Mouse (Mus musculus) lung, embryonic 14.5 days (tissue): ENCODE data around the gene Capn15. TPM values are rescaled to one million over a fixed set of nuclear protein-coding genes. Genes with fewer than 3 reads are reported as not detected.

Experiments
- ATAC-seq: fragments of 200-750 bp; cut with Nextera tagmentation; 2 replicates; pipeline ENCODE4 v1.8.0; 2017; ENCODE audit warnings: mild to moderate bottlenecking, moderate TSS enrichment, moderate library complexity; ENCODE audit not compliant: insufficient read depth
- DNase-seq: peaks from one replicate; pipeline ENCODE4 v3.0.0-alpha.2; 2015
- H3K27ac ChIP-seq: fragments of 300-500 bp; sonication (generic); 2 replicates; pipeline ENCODE4 v1.5.1; 2014; ENCODE audit warnings: low read depth, mild to moderate bottlenecking, moderate library complexity
- H3K27me3 ChIP-seq: fragments of 300-500 bp; sonication (generic); 2 replicates; pipeline ENCODE4 v1.6.1; 2014; ENCODE audit warnings: low read length, control low read depth; ENCODE audit not compliant: insufficient read depth
- H3K36me3 ChIP-seq: fragments of 300-500 bp; sonication (generic); 2 replicates; pipeline ENCODE4 v1.6.1; 2014; ENCODE audit warnings: control low read depth; ENCODE audit not compliant: insufficient read depth
- H3K4me1 ChIP-seq: fragments of 300-500 bp; sonication (generic); 2 replicates; pipeline ENCODE4 v1.6.1; 2014; ENCODE audit warnings: antibody characterized with exemption, control low read depth; ENCODE audit not compliant: insufficient read depth
- H3K4me2 ChIP-seq: fragments of 300-500 bp; sonication (generic); 2 replicates; pipeline ENCODE4 v1.6.1; 2014; ENCODE audit warnings: mild to moderate bottlenecking
- H3K4me3 ChIP-seq: fragments of 300-500 bp; sonication (generic); 2 replicates; pipeline ENCODE4 v1.5.1; 2014; ENCODE audit warnings: low read depth, low read length
- H3K9ac ChIP-seq: fragments of 300-500 bp; sonication (generic); 2 replicates; pipeline ENCODE4 v1.6.1; 2014
- H3K9me3 ChIP-seq: fragments of 300-500 bp; sonication (generic); 2 replicates; pipeline ENCODE4 v1.6.1; 2016; ENCODE audit warnings: low read depth, low read length, control low read depth
- CTCF ChIP-seq: IDR thresholded peaks from 2 replicates; pipeline ENCODE4 v1.5.1; 2016; ENCODE audit warnings: antibody characterized with exemption, low read depth
- WGBS: fragments of 180-500 bp; shearing (Covaris S2); extraction: QIAGEN DNeasy Blood & Tissue Kit; methylation state at CpG from one replicate; pipeline ENCODE4 v1.1.7; 2014; 5-methylcytosine and 5-hydroxymethylcytosine counted together
- polyA plus RNA-seq: library from polyadenylated mRNA; unstranded; fragments of >200 nt; fragmentation: Nextera tagmentation; extraction: Ambion mirVana; gene quantifications from 2 replicates; pipeline ENCODE4 v1.2.1, GENCODE M21; 2014

The Capn15 gene
- polyA plus RNA-seq, 1 experiment from 2014 or later, result 30.5 TPM

- TF ChIP-seq CTCF, result no peak
- H3K27ac ChIP-seq, result no peak overlapping the region
- no peak overlapping the region for H3K4me3 ChIP-seq
- H3K9ac ChIP-seq, result no peak overlapping the region
- DNase-seq, result no peak
- no peak for ATAC-seq
- no peaks in the 10 kb centered on the region for H3K4me1 ChIP-seq
- no peak overlapping the region; the same call in 1 of the 2 replicates for H3K4me2 ChIP-seq
- H3K9me3 ChIP-seq, result no peaks in the 10 kb centered on the region
- WGBS, result 90% methylated on average over 7 of the region's 7 CpGs
- no peaks in the 10 kb centered on the region for H3K27me3 ChIP-seq
- peaks cover 53% of the 10 kb centered on the region for H3K36me3 ChIP-seq
These were observed 23.1 kb downstream of the Capn15 start for GRCm38 (mm10) chr17:25962413-25962905.

DNA sequence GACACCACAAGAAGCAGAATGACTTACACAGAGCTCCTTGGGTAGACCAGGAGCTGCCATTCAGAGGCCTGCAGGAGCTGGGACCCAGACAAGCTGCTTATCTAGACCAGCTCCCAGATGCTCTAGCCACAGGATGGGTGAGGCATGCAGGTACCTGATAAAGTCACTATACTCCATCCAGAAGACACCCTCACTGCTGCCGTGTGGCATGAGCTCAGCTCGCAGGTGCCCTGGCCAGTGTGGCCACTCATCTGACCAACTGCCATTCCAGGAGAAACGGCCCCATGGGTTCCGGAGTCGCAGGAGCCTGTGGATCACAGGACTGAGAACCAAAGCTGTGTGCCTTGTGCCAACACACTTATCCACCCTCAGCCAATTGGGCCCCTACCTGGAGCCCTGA lies 24.0 kb downstream of the Capn15 start:
- Histone ChIP-seq H3K4me2 (no peak overlapping the region; the same call in 1 of the 2 replicates), H3K9ac (no peak overlapping the region), H3K9me3 (no peaks in the 10 kb centered on the region), H3K36me3 (peaks cover 58% of the 10 kb centered on the region), H3K27me3 (no peaks in the 10 kb centered on the region), H3K27ac (no peak overlapping the region; the same call in 1 of the 2 replicates), H3K4me1 (no peaks in the 10 kb centered on the region), H3K4me3 (no peak overlapping the region)
- ATAC-seq, result no peak
- WGBS, result 92% methylated on average over 5 of the region's 5 CpGs
- TF ChIP-seq CTCF, result no peak
- no peak for DNase-seq

GRCm38 (mm10) chr17:25959630-25960467 lies 25.7 kb downstream of the Capn15 start:
- Histone ChIP-seq H3K9me3 (no peaks in the 10 kb centered on the region), H3K4me3 (no peak overlapping the region), H3K36me3 (peaks cover 57% of the 10 kb centered on the region), H3K27me3 (no peaks in the 10 kb centered on the region), H3K27ac (no peak overlapping the region), H3K4me2 (no peak overlapping the region), H3K9ac (no peak overlapping the region), H3K4me1 (no peaks in the 10 kb centered on the region)
- ATAC-seq (no peak), DNase-seq (no peak)
- no peak for TF ChIP-seq CTCF
- WGBS, result 91% methylated on average over 23 of the region's 23 CpGs

- H3K36me3 ChIP-seq, result peaks cover 52% of the 10 kb centered on the region
- no peak for ATAC-seq
- H3K9ac ChIP-seq, result no peak overlapping the region
- WGBS, result 89% methylated on average over 11 of the region's 11 CpGs
- no peaks in the 10 kb centered on the region for H3K27me3 ChIP-seq
- DNase-seq, result no peak
- H3K4me3 ChIP-seq, result no peak overlapping the region
- no peak overlapping the region for H3K27ac ChIP-seq
- H3K4me2 ChIP-seq, result no peak overlapping the region
- H3K4me1 ChIP-seq, result no peaks in the 10 kb centered on the region
- H3K9me3 ChIP-seq, result no peaks in the 10 kb centered on the region
- no peak for TF ChIP-seq CTCF
These were observed 26.7 kb downstream of the Capn15 start for GRCm38 (mm10) chr17:25958771-25959494.

DNA sequence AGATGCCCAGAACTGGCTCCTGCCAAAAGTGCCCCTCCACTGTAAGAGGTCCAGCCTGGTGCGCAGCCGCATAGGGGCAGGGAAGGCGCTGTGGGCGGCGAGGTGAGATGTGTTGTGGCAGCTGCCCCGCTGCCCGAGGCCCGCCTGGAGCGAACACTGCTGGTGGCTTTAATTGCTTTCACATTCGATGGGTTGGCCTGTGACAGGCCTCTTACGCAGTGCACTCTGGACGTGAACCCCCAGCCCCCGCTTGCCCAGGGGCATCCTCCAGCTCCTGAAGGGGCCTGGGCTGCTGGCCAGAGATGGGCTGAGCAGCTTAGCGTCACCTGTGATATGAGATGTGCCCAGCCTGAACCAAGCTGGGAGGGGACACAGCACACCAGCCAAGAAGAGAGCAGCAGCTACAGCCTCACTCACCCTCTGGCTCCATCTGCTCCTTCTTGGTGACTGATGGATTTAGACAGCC lies 28.0 kb downstream of the Capn15 start:
- ATAC-seq (no peak), DNase-seq (no peak)
- H3K27ac ChIP-seq, result no peak overlapping the region
- no peak overlapping the region for H3K4me3 ChIP-seq
- no peak for TF ChIP-seq CTCF
- H3K9me3 ChIP-seq, result no peaks in the 10 kb centered on the region
- H3K36me3 ChIP-seq, result peaks cover 49% of the 10 kb centered on the region
- no peak overlapping the region for H3K9ac ChIP-seq
- 82% methylated on average over 14 of the region's 14 CpGs for WGBS
- no peaks in the 10 kb centered on the region for H3K4me1 ChIP-seq
- H3K27me3 ChIP-seq, result peaks cover 11% of the 10 kb centered on the region
- no peak overlapping the region for H3K4me2 ChIP-seq

DNA sequence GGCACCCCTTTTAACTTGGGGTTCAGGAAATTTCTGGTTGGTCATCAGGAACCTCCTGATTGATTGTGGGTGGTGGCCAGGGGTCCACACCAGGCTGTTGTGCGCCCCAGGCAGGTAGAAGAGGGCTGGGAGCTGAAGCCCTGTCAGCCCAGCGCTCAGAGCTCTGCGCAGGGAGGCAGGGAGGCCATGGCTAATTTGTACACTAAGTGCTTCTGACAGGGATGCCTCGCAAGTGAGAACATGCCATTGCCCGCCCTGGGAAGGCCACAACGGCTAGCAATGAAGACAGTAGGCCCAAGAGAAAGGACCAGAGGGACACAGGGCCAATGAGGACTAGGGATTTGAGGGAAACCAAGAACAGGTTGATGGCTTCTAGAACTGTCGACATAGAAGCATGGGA lies 29.0 kb downstream of the Capn15 start:
- ATAC-seq, result no peak
- H3K27me3 ChIP-seq, result peaks cover 21% of the 10 kb centered on the region
- H3K4me1 ChIP-seq, result no peaks in the 10 kb centered on the region
- no peaks in the 10 kb centered on the region for H3K9me3 ChIP-seq
- no peak for TF ChIP-seq CTCF
- no peak overlapping the region for H3K27ac ChIP-seq
- no peak overlapping the region for H3K9ac ChIP-seq
- WGBS, result 76% methylated on average over 7 of the region's 7 CpGs
- H3K36me3 ChIP-seq, result peaks cover 44% of the 10 kb centered on the region
- DNase-seq, result no peak
- H3K4me2 ChIP-seq, result no peak overlapping the region
- H3K4me3 ChIP-seq, result no peak overlapping the region

DNA sequence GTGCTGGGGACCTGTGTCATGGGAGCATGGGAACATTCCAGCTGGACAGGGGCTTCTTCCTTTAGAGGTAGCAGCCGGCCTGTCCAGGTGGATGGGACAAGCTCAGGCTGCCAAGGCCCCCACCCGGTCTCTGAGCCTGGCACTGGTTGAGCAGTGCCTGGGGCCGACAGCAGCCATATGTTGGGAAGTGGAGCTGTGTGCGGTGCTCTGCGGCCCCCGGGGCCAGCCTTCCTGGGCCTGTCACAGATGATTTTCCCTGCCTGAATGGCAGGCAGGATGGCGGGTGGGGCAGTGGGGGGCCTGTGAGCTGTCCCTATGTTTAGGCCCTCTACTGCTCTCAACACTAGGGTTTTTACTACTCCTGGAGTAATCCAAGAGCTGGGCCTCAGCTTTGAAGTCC lies 29.4 kb downstream of the Capn15 start:
- no peak overlapping the region for H3K27ac ChIP-seq
- H3K4me1 ChIP-seq, result no peaks in the 10 kb centered on the region
- H3K9me3 ChIP-seq, result no peaks in the 10 kb centered on the region
- ATAC-seq (no peak), DNase-seq (no peak)
- H3K27me3 ChIP-seq, result peaks cover 25% of the 10 kb centered on the region
- TF ChIP-seq CTCF, result no peak
- peaks cover 40% of the 10 kb centered on the region for H3K36me3 ChIP-seq
- H3K9ac ChIP-seq, result no peak overlapping the region
- WGBS, result 69% methylated on average over 7 of the region's 7 CpGs
- H3K4me3 ChIP-seq, result no peak overlapping the region
- no peak overlapping the region for H3K4me2 ChIP-seq
